Mouse (Mus musculus): ENCODE measurements at regions not wholly inside any gene's neighbourhood (a gene's known extent, or its start where the extent isn't known, plus 50 kb on each side); places are given as distances from the start of the nearest gene placed in this dataset.
A peak's percentile ranks its signal among the peaks of the same experiment; 100 is the strongest.

GRCm38 (mm10) chr5:54741440-54741839, 743.1 kb downstream of the Stim2 start:
- no peak overlapping the region for H3K27ac ChIP-seq (ENCODE audit: insufficient read depth, low read length)
- no peaks in the 10 kb centered on the region for H3K4me1 ChIP-seq (ENCODE audit: control insufficient read depth, insufficient read depth, low read length)
- TF ChIP-seq POLR2A (IDR thresholded peaks at IDR 0.05; ENCODE audit: extremely low read depth, insufficient read depth, low read length) (no peak), CTCF (IDR thresholded peaks at IDR 0.05; ENCODE audit: extremely low read depth, insufficient read depth, low read length) (no peak)
- H3K4me3 ChIP-seq (ENCODE audit: insufficient read depth, low read length): no peak overlapping the region

DNA sequence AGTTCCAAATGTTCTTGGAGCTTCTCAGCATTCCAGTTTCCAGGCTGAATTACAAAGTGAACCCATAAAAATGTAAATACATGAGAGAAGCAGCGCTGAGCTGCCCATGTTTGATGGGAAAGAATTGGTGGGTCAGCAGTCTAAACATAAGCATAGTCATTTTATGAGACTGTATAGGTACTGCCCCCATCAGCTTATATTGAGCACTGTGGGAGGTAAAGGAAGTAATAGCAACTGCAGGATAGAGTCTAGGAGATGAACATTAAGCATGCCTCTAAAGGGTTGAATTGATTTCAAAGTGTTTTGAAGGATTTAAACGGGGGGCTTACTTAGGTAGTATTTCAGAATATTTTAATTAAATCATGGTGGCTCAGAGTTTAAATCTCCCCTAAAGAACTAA, 748.7 kb downstream of the Stim2 start:
- no peak overlapping the region for H3K27ac ChIP-seq (ENCODE audit: insufficient read depth, low read length)
- H3K4me3 ChIP-seq (ENCODE audit: insufficient read depth, low read length): no peak overlapping the region
- H3K4me1 ChIP-seq (ENCODE audit: control insufficient read depth, insufficient read depth, low read length): no peaks in the 10 kb centered on the region
- TF ChIP-seq POLR2A (IDR thresholded peaks at IDR 0.05; ENCODE audit: extremely low read depth, insufficient read depth, low read length): no peak
- no peak for TF ChIP-seq CTCF (IDR thresholded peaks at IDR 0.05; ENCODE audit: extremely low read depth, insufficient read depth, low read length)

GRCm38 (mm10) chr5:54753372-54753771, 755.1 kb downstream of the Stim2 start:
- no peak for TF ChIP-seq CTCF (IDR thresholded peaks at IDR 0.05; ENCODE audit: extremely low read depth, insufficient read depth, low read length)
- TF ChIP-seq POLR2A (IDR thresholded peaks at IDR 0.05; ENCODE audit: extremely low read depth, insufficient read depth, low read length): no peak
- Histone ChIP-seq H3K4me3 (ENCODE audit: insufficient read depth, low read length) (no peak overlapping the region), H3K27ac (ENCODE audit: insufficient read depth, low read length) (no peak overlapping the region), H3K4me1 (ENCODE audit: control insufficient read depth, insufficient read depth, low read length) (no peaks in the 10 kb centered on the region)

DNA sequence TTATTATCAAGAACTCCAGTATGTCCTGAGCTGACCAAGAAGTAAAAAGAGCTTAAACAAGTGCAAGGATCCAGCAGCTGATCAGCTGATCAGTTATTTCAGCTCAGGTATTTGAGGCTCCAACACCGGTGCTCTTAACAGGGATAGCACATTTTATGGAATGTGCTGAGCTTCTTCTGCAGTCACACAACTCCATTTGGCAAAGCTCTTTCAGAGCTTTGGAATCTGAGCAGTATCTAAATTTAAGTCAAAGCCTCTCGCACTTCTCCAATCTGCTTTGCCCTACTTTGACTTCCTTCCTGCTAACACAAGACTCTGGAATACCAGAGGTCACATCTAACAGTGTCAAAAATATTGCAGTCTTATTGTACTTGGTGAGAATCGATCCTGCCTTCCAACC, 761.4 kb downstream of the Stim2 start:
- H3K4me3 ChIP-seq (ENCODE audit: insufficient read depth, low read length): no peak overlapping the region
- no peak overlapping the region for H3K27ac ChIP-seq (ENCODE audit: insufficient read depth, low read length)
- no peaks in the 10 kb centered on the region for H3K4me1 ChIP-seq (ENCODE audit: control insufficient read depth, insufficient read depth, low read length)
- TF ChIP-seq POLR2A (IDR thresholded peaks at IDR 0.05; ENCODE audit: extremely low read depth, insufficient read depth, low read length) (no peak), CTCF (IDR thresholded peaks at IDR 0.05; ENCODE audit: extremely low read depth, insufficient read depth, low read length) (no peak)

DNA sequence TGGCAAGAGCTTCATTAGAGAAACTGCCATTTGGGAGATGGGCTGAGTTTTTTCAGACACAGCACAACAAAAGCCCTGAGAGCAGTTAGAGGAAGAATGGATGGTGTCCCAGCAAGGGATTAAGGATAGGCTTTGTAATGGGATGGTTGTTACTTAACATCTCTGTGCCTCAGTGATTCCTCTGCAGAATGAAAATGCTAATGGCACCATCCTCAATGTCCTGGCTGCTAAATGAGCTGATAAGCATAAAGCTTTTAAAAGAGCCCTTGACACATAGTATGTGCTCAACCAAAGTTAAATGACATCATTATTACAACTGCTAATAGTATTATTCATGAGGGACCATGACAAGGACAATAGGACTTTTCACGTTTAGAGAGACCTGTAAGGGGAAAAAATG, 764.7 kb downstream of the Stim2 start:
- no peaks in the 10 kb centered on the region for H3K4me1 ChIP-seq (ENCODE audit: control insufficient read depth, insufficient read depth, low read length)
- no peak for TF ChIP-seq CTCF (IDR thresholded peaks at IDR 0.05; ENCODE audit: extremely low read depth, insufficient read depth, low read length)
- TF ChIP-seq POLR2A (IDR thresholded peaks at IDR 0.05; ENCODE audit: extremely low read depth, insufficient read depth, low read length): no peak
- no peak overlapping the region for H3K4me3 ChIP-seq (ENCODE audit: insufficient read depth, low read length)
- no peak overlapping the region for H3K27ac ChIP-seq (ENCODE audit: insufficient read depth, low read length)

DNA sequence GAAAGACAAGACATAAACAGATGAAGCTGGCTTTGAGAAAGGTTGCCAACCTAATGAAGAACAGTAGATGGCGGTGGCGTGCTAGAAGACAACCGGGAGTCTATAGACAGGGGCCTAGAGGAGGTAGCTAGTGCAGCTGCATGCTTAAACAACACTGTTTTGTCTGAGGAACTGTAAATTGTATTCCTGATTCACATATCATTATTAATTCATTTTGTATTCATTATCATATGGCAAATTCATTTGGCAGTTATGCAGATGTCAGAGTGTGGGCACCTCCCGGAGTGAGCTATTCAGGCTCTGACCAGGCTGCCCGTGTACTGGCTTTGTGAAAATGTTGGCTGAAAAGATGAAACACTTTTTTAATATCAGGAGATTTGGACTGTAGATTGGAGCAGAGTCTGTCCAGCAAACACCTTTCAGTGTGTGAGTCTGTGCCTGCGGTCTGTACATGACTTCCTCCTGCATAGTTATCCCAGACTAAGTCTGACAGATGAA, 798.7 kb downstream of the Stim2 start:
- 0 out of 2 replicates have a peak, but pooled peaks cover 1% of the 10 kb centered on the region for H3K4me1 ChIP-seq (ENCODE audit: control insufficient read depth, insufficient read depth, low read length)
- no peak overlapping the region for H3K27ac ChIP-seq (ENCODE audit: insufficient read depth, low read length)
- TF ChIP-seq POLR2A (IDR thresholded peaks at IDR 0.05; ENCODE audit: extremely low read depth, insufficient read depth, low read length) (no peak), CTCF (IDR thresholded peaks at IDR 0.05; ENCODE audit: extremely low read depth, insufficient read depth, low read length) (peak; percentile 82)
- no peak overlapping the region for H3K4me3 ChIP-seq (ENCODE audit: insufficient read depth, low read length)

- no peaks in the 10 kb centered on the region for H3K4me1 ChIP-seq (ENCODE audit: control insufficient read depth, insufficient read depth, low read length)
- H3K27ac ChIP-seq (ENCODE audit: insufficient read depth, low read length): no peak overlapping the region
- no peak overlapping the region for H3K4me3 ChIP-seq (ENCODE audit: insufficient read depth, low read length)
- TF ChIP-seq POLR2A (IDR thresholded peaks at IDR 0.05; ENCODE audit: extremely low read depth, insufficient read depth, low read length) (no peak), CTCF (IDR thresholded peaks at IDR 0.05; ENCODE audit: extremely low read depth, insufficient read depth, low read length) (no peak)
These were observed 828.8 kb downstream of the Stim2 start for GRCm38 (mm10) chr5:54827076-54827475.

Measured in cortical plate, adult 2 months (tissue).